Mouse (Mus musculus) CH12.LX (cell line): ENCODE results near the gene Timeless. TPM values are rescaled to one million over a fixed set of nuclear protein-coding genes. Genes with fewer than 3 reads are reported as not detected.
"Not testable (repeated sequence)": the region's sequence is repeated elsewhere in the genome, so short reads cannot be mapped to it uniquely, and the experiment has no call there.

Source experiments
- DNase-seq: peaks from one replicate; pipeline ENCODE4 v3.0.0-alpha.2; 2013; ENCODE audit errors: extremely low read depth
- H3K27ac ChIP-seq: 2 replicates; pipeline ENCODE4 v1.5.1; 2012; ENCODE audit warnings: low read depth, mild to moderate bottlenecking, control low read depth, moderate library complexity; ENCODE audit not compliant: insufficient read depth
- H3K27me3 ChIP-seq: replicated peaks from 2 replicates; pipeline ENCODE3; 2012; ENCODE audit warnings: inconsistent platforms
- H3K36me3 ChIP-seq, 2 experiments: replicated peaks in 1 of 2; 2 replicates each; pipeline versions ENCODE3 to v1.6.1; 2012; ENCODE audit warnings: inconsistent platforms in 1 of 2, low read length in 1 of 2, mild to moderate bottlenecking in 1 of 2, mixed read lengths in 1 of 2, moderate library complexity in 1 of 2; ENCODE audit not compliant: control insufficient read depth in 1 of 2, insufficient read depth in 1 of 2
- H3K4me1 ChIP-seq, 2 experiments: 2 replicates each; pipeline ENCODE4 v1.6.1; 2012; ENCODE audit warnings: inconsistent platforms in 1 of 2, moderate library complexity in 1 of 2; ENCODE audit not compliant: insufficient read depth in 2 of 2, control insufficient read depth in 1 of 2
- H3K4me2 ChIP-seq: 2 replicates; pipeline ENCODE4 v1.6.1; 2012; ENCODE audit warnings: low read depth, mild to moderate bottlenecking, control low read depth; ENCODE audit not compliant: poor library complexity, insufficient read depth, severe bottlenecking
- H3K4me3 ChIP-seq, 3 experiments: fragments of 150-350 bp in 1 of 3; sonication (generic) in 1 of 3; replicated peaks in 1 of 3; 2 replicates each; pipeline versions ENCODE3 to v1.5.1; 2011 to 2012; ENCODE audit warnings: low read depth in 2 of 3, low read length in 2 of 3, mild to moderate bottlenecking in 2 of 3, moderate library complexity in 2 of 3, control low read depth in 1 of 3, improper control_type of control experiment in 1 of 3, inconsistent platforms in 1 of 3, mixed read lengths in 1 of 3; ENCODE audit not compliant: poor library complexity in 1 of 3
- H3K79me2 ChIP-seq: replicated peaks from 2 replicates; pipeline ENCODE4 v1.6.1; 2012; ENCODE audit warnings: mild to moderate bottlenecking, moderate library complexity; ENCODE audit not compliant: control insufficient read depth, poor library complexity, insufficient read depth, severe bottlenecking; ENCODE audit errors: extremely low read depth
- H3K9ac ChIP-seq: 2 replicates; pipeline ENCODE4 v1.6.1; 2012; ENCODE audit warnings: low read depth, mild to moderate bottlenecking, control low read depth, moderate library complexity; ENCODE audit not compliant: insufficient read depth
- H3K9me3 ChIP-seq: replicated peaks from 2 replicates; pipeline ENCODE3; 2012; ENCODE audit warnings: low read length, inconsistent platforms, mixed read lengths
- CHD2 ChIP-seq: IDR thresholded peaks from 2 replicates; pipeline ENCODE4 v1.6.1; 2011; ENCODE audit warnings: low read length, improper control_type of control experiment
- E2F4 ChIP-seq: IDR thresholded peaks from 2 replicates; pipeline ENCODE4 v1.6.1; 2011; ENCODE audit warnings: low read depth, low read length, improper control_type of control experiment; ENCODE audit not compliant: insufficient replicate concordance
- ETS1 ChIP-seq: conservative IDR thresholded peaks from 2 replicates; pipeline ENCODE4 v1.6.1; 2012; ENCODE audit warnings: low read depth, mild to moderate bottlenecking, inconsistent platforms, low read length, improper control_type of control experiment, moderate library complexity
- HCFC1 ChIP-seq: IDR thresholded peaks from 2 replicates; pipeline ENCODE4 v1.6.1; 2012; ENCODE audit warnings: low read depth, mild to moderate bottlenecking, inconsistent platforms, low read length, improper control_type of control experiment
- JUN ChIP-seq: IDR thresholded peaks from 2 replicates; pipeline ENCODE4 v1.6.1; 2011; ENCODE audit warnings: low read depth, mild to moderate bottlenecking, low read length, improper control_type of control experiment, moderate library complexity; ENCODE audit not compliant: insufficient read depth
- JUND ChIP-seq: conservative IDR thresholded peaks from 2 replicates; pipeline ENCODE4 v1.6.1; 2011; ENCODE audit warnings: low read depth, low read length, improper control_type of control experiment
- MAFK ChIP-seq: IDR thresholded peaks from 2 replicates; pipeline ENCODE4 v1.6.1; 2011; ENCODE audit warnings: low read length, improper control_type of control experiment; ENCODE audit not compliant: insufficient replicate concordance
- MAX ChIP-seq: IDR thresholded peaks from 2 replicates; pipeline ENCODE4 v1.6.1; 2011; ENCODE audit warnings: low read length, improper control_type of control experiment
- MAZ ChIP-seq: IDR thresholded peaks from 2 replicates; pipeline ENCODE4 v1.6.1; 2012; ENCODE audit warnings: low read depth, mild to moderate bottlenecking, inconsistent platforms, low read length, improper control_type of control experiment, moderate library complexity
- MXI1 ChIP-seq: IDR thresholded peaks from 2 replicates; pipeline ENCODE4 v1.6.1; 2011; ENCODE audit warnings: mild to moderate bottlenecking, low read depth, low read length, improper control_type of control experiment
- NRF1 ChIP-seq: IDR thresholded peaks from 2 replicates; pipeline ENCODE4 v1.6.1; 2014; ENCODE audit warnings: low read depth, mild to moderate bottlenecking, inconsistent platforms, low read length, improper control_type of control experiment, moderate library complexity
- PAX5 ChIP-seq: IDR thresholded peaks from 2 replicates; pipeline ENCODE4 v1.6.1; 2012; ENCODE audit warnings: low read length, inconsistent platforms, mixed read lengths
- POLR2A ChIP-seq: IDR thresholded peaks from 2 replicates; pipeline ENCODE4 v1.6.1; 2011; ENCODE audit warnings: low read depth, mild to moderate bottlenecking, improper control_type of control experiment, low read length
- POLR2AphosphoS2 ChIP-seq: IDR thresholded peaks from 2 replicates; pipeline ENCODE4 v1.6.1; 2011; ENCODE audit warnings: low read depth, low read length, improper control_type of control experiment
- RAD21 ChIP-seq: IDR thresholded peaks from 2 replicates; pipeline ENCODE4 v1.6.1; 2011; ENCODE audit warnings: low read depth, mild to moderate bottlenecking, low read length, improper control_type of control experiment, moderate library complexity
- RCOR1 ChIP-seq: conservative IDR thresholded peaks from 2 replicates; pipeline ENCODE4 v1.6.1; 2012; ENCODE audit warnings: low read depth, mild to moderate bottlenecking, inconsistent platforms, low read length, improper control_type of control experiment
- SIN3A ChIP-seq: IDR thresholded peaks from 2 replicates; pipeline ENCODE4 v1.6.1; 2012; ENCODE audit warnings: low read length, improper control_type of control experiment, inconsistent platforms
- SMC3 ChIP-seq: IDR thresholded peaks from 2 replicates; pipeline ENCODE4 v1.6.1; 2011; ENCODE audit warnings: low read depth, low read length, improper control_type of control experiment
- TBP ChIP-seq: conservative IDR thresholded peaks from 2 replicates; pipeline ENCODE4 v1.6.1; 2011; ENCODE audit warnings: low read depth, low read length, improper control_type of control experiment
- TCF12 ChIP-seq: IDR thresholded peaks from 2 replicates; pipeline ENCODE4 v1.6.1; 2014; ENCODE audit warnings: low read depth, mild to moderate bottlenecking, inconsistent platforms, low read length, improper control_type of control experiment
- USF2 ChIP-seq: conservative IDR thresholded peaks from 2 replicates; pipeline ENCODE4 v1.6.1; 2011; ENCODE audit warnings: low read depth, low read length, improper control_type of control experiment
- ZC3H11A ChIP-seq: IDR thresholded peaks from 2 replicates; pipeline ENCODE4 v1.6.1; 2012; ENCODE audit warnings: low read depth, mild to moderate bottlenecking, inconsistent platforms, low read length, improper control_type of control experiment
- ZKSCAN1 ChIP-seq: IDR thresholded peaks from 2 replicates; pipeline ENCODE4 v1.6.1; 2012; ENCODE audit warnings: low read depth, inconsistent platforms, low read length, improper control_type of control experiment, borderline replicate concordance
- ZNF384 ChIP-seq: IDR thresholded peaks from 2 replicates; pipeline ENCODE4 v1.6.1; 2012; ENCODE audit warnings: low read depth, low read length, improper control_type of control experiment, inconsistent platforms
- dilution Hi-C: fragments of 300-500 bp; cut with MboI; formaldehyde crosslinking; loops from 2 replicates; pipeline ENCODE4 v1.14.3; 2020; ENCODE audit warnings: low sequenced_read_pairs; ENCODE audit not compliant: extremely low pct_unique_long_range_greater_than_20kb, extremely low pct_ligation_motif_present
- in situ Hi-C: fragments of 300-500 bp; cut with MboI; formaldehyde crosslinking; loops from 3 replicates; pipeline ENCODE4 v1.14.3; 2019; ENCODE audit warnings: low sequenced_read_pairs, low pct_ligation_motif_present, low pct_unique_long_range_greater_than_20kb, mixed read lengths
- polyA plus RNA-seq: library from polyadenylated mRNA; unstranded; fragments of >175 nt; gene quantifications from 2 replicates; pipeline ENCODE4 v1.2.1, GENCODE M21; 2012; ENCODE audit warnings: low read depth; ENCODE audit not compliant: insufficient read length
- total RNA-seq, 2 experiments: library from RNA; depleted of rRNA; stranded (reverse); fragments of 300-350 nt in 1 of 2; fragments of >200 nt in 1 of 2; gene quantifications; 2 replicates each; pipeline ENCODE4 v1.2.3; 2012 to 2014

The Timeless gene
- total and polyA plus RNA-seq, 3 experiments, result 31.7 to 65.9 (median 47.2) TPM

- dilution Hi-C loops, result no loop called here
- Histone ChIP-seq H3K27ac (no peak overlapping the region), H3K4me2 (no peak overlapping the region), H3K27me3 (peaks cover 15% of the 10 kb centered on the region), H3K36me3 (no peaks in the 10 kb centered on the region), H3K79me2 (no peaks in the 10 kb centered on the region), H3K9ac (no peak overlapping the region), H3K4me1 (peaks cover 9 to 18% of the 10 kb centered on the region in 2 experiments; a peak in 3 of 4 replicates), H3K9me3 (no peaks in the 10 kb centered on the region), H3K4me3 (no peak overlapping the region)
- in situ Hi-C loops, result loop anchor here (5.0 to 25.0 kb wide), 2 partner anchors 99 to 254 kb away; partner anchors contain the start of gene Baz2a
- TF ChIP-seq MXI1 (no peak), ZKSCAN1 (no peak), POLR2A (no peak), HCFC1 (no peak), E2F4 (no peak), CHD2 (no peak), RAD21 (no peak), TCF12 (no peak), ZC3H11A (no peak), ETS1 (no peak)
- no peak for DNase-seq
These were observed 40.4 kb upstream of the Timeless start for GRCm38 (mm10) chr10:128191472-128191871.

GRCm38 (mm10) chr10:128192030-128192766 is 39.7 kb upstream of the Timeless start:
- dilution Hi-C loops, H3K36me3 ChIP-seq, H3K9ac ChIP-seq, H3K9me3 ChIP-seq, H3K4me3 ChIP-seq, DNase-seq, H3K79me2 ChIP-seq, H3K27ac ChIP-seq, H3K4me2 ChIP-seq: not testable (repeated sequence)
- in situ Hi-C loops, result loop anchor here (5.0 to 25.0 kb wide), 2 partner anchors 100 to 255 kb away; partner anchors contain the start of gene Baz2a
- TF ChIP-seq TBP, result peak; percentile 52; the same call in 1 of the 2 replicates
- H3K27me3 ChIP-seq, result peaks cover 15% of the 10 kb centered on the region
- peaks cover 9 to 18% of the 10 kb centered on the region in 2 experiments; a peak in 3 of 4 replicates for H3K4me1 ChIP-seq

GRCm38 (mm10) chr10:128193113-128193512 is 38.8 kb upstream of the Timeless start:
- Histone ChIP-seq H3K9me3 (no peaks in the 10 kb centered on the region), H3K4me3 (no peak overlapping the region), H3K79me2 (no peaks in the 10 kb centered on the region), H3K4me2 (no peak overlapping the region), H3K4me1 (peaks cover 8 to 16% of the 10 kb centered on the region in 2 experiments; a peak in 3 of 4 replicates), H3K36me3 (no peaks in the 10 kb centered on the region), H3K27me3 (peaks cover 15% of the 10 kb centered on the region), H3K27ac (no peak overlapping the region), H3K9ac (no peak overlapping the region)
- in situ Hi-C loops, result loop anchor here (5.0 to 25.0 kb wide), 2 partner anchors 101 to 256 kb away; partner anchors contain the start of gene Baz2a
- no peak for DNase-seq
- dilution Hi-C loops, result no loop called here
- TF ChIP-seq POLR2AphosphoS2, result no peak
- TF ChIP-seq TBP, result no peak
- no peak for TF ChIP-seq PAX5
- no peak for TF ChIP-seq JUND
- no peak for TF ChIP-seq SIN3A
- no peak for TF ChIP-seq ZNF384
- no peak for TF ChIP-seq CHD2
- TF ChIP-seq MAX, result no peak
- no peak for TF ChIP-seq NRF1
- TF ChIP-seq ETS1, result no peak
- no peak for TF ChIP-seq USF2
- no peak for TF ChIP-seq E2F4
- TF ChIP-seq SMC3, result no peak
- TF ChIP-seq MAFK, result no peak
- TF ChIP-seq RCOR1, result no peak
- no peak for TF ChIP-seq JUN
- TF ChIP-seq MAZ, result no peak
